Comparison of ENCODE assay signal across 10 mouse cellular contexts in the genomic region with DNA sequence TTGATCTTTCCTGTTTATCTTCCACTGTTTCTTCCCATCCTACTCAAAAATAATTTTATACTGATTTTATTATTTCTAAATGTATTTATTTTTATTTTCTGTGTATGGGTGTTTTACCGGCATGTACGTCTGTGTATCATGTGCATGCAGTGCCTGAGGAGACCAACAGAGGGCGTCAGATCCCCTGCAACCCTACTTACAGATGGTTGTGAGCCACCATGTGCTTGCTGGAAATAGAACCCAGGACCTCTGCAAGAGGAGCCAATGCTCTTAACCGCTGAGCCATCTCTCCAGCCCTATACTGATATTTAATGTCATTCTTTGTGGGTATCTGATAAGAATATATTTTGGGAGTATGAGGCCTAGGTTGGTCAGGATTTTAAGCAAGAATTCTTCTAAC.
DNase-seq lines count a peak whose midpoint lies in the region; ATAC-seq lines count a peak whose summit lies in the region.
"Had no signal": no experiment of that assay in that cellular context is flagged by ENCODE, and none has a peak within 500 bp of the region (broad histone marks: within the 10 kb centered on the region; RNA-seq: fewer than 3 reads in every experiment).

No protein-coding gene starts in this region.

- H3K9me3 ChIP-seq in kidney, embryonic 15.5 days (replicated peaks), result no peaks in the 10 kb centered on the region
- no peaks in the 10 kb centered on the region for H3K9me3 ChIP-seq in embryonic facial prominence, embryonic 10.5 days
- H3K9me3 ChIP-seq: forebrain, embryonic 15.5 days; hindbrain, embryonic 15.5 days; liver, embryonic 15.5 days had no signal

- WGBS in kidney, embryonic 15.5 days, result 88% methylated on average over 4 of the region's 4 CpGs
- WGBS in embryonic facial prominence, embryonic 10.5 days, result 85% methylated on average over 4 of the region's 4 CpGs

- no peak overlapping the region for H3K4me3 ChIP-seq in kidney, embryonic 15.5 days (replicated peaks)
- no peak overlapping the region for H3K4me3 ChIP-seq in embryonic facial prominence, embryonic 10.5 days
- H3K4me3 ChIP-seq: forebrain, embryonic 15.5 days; hindbrain, embryonic 15.5 days; liver, embryonic 15.5 days had no signal

- H3K4me2 ChIP-seq in kidney, embryonic 15.5 days, result no peak overlapping the region
- H3K4me2 ChIP-seq: forebrain, embryonic 15.5 days; hindbrain, embryonic 15.5 days; liver, embryonic 15.5 days had no signal

- H3K9ac ChIP-seq in kidney, embryonic 15.5 days, result no peak overlapping the region
- H3K9ac ChIP-seq: forebrain, embryonic 15.5 days; hindbrain, embryonic 15.5 days; liver, embryonic 15.5 days had no signal

- no peaks in the 10 kb centered on the region for H3K36me3 ChIP-seq in kidney, embryonic 15.5 days
- H3K36me3 ChIP-seq in embryonic facial prominence, embryonic 10.5 days (replicated peaks), result no peaks in the 10 kb centered on the region
- H3K36me3 ChIP-seq: forebrain, embryonic 15.5 days; hindbrain, embryonic 15.5 days; liver, embryonic 15.5 days had no signal

- H3K27ac ChIP-seq in kidney, embryonic 15.5 days, result peak overlapping the region; percentile 77
- H3K27ac ChIP-seq in embryonic facial prominence, embryonic 10.5 days (replicated peaks), result no peak overlapping the region
- H3K27ac ChIP-seq: forebrain, embryonic 15.5 days; hindbrain, embryonic 15.5 days; liver, embryonic 15.5 days had no signal

- H3K27me3 ChIP-seq in kidney, embryonic 15.5 days, result no peaks in the 10 kb centered on the region
- H3K27me3 ChIP-seq in embryonic facial prominence, embryonic 10.5 days (replicated peaks; ENCODE audit: low read depth, poor library complexity, severe bottlenecking), result no peaks in the 10 kb centered on the region
- H3K27me3 ChIP-seq: forebrain, embryonic 15.5 days; hindbrain, embryonic 15.5 days; liver, embryonic 15.5 days had no signal

- DNase-seq in kidney, postnatal 14 days, result no peak
- peak; percentile 27 for DNase-seq in 3T3-L1 (ENCODE audit: low read depth, low spot score)
- DNase-seq in B cell, adult 2 months, result peak; percentile 19 to 30
- DNase-seq in embryonic facial prominence, embryonic 10.5 days (ENCODE audit: low spot score), result peak; percentile 35
- no peak for DNase-seq in ovary, postnatal 10 days (ENCODE audit: low spot score)
- DNase-seq in spleen, adult 18-20 months, result no peak

- no peak for ATAC-seq in kidney, embryonic 15.5 days (replicated peaks; ENCODE audit: low FRiP score)
- ATAC-seq: forebrain, embryonic 15.5 days had no signal

- peaks cover 11% of the 10 kb centered on the region for H3K4me1 ChIP-seq in kidney, embryonic 15.5 days
- H3K4me1 ChIP-seq in embryonic facial prominence, embryonic 10.5 days, result peaks cover 14% of the 10 kb centered on the region
- H3K4me1 ChIP-seq: forebrain, embryonic 15.5 days; hindbrain, embryonic 15.5 days; liver, embryonic 15.5 days had no signal

Comparison
In these comparisons a context has a peak if more than half of its experiments do, and no peak if none do; other contexts are left out.
1. DNase-seq: peak in 3T3-L1 (single experiment), B cell, adult 2 months (2 of 2) and embryonic facial prominence, embryonic 10.5 days (single experiment); none in kidney, postnatal 14 days (single experiment), ovary, postnatal 10 days (single experiment) and spleen, adult 18-20 months (0 of 2).